Mouse (Mus musculus): ENCODE measurements around the gene Tlr2. TPM values are rescaled to one million over a fixed set of nuclear protein-coding genes. Genes with fewer than 3 reads are reported as not detected.

The Tlr2 gene
- total and polyA plus RNA-seq, 3 experiments = 0.05 TPM; not detected in 2

DNA sequence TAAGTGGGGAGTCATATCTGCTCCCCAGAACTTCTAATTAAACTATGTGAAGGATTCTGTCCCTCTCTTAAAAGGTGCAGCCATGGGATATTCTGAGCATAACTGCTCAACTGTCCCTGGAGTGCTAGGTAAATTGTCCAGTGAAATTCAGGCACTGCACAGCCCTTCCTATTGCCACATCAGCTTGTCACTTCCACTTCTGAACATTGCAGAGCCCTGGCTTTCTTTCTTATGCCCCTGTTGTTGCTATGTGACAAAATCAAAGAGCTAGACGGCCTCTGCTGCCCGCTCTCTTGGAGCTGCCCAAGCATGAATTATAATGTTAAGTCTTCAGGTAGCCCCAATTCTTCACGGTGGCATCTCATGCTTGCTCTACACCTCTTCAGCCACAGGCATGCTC lies 17.5 kb upstream of the Tlr2 start:
- no peaks in the 10 kb centered on the region for H3K36me3 ChIP-seq (replicated peaks)
- H3K9me3 ChIP-seq (replicated peaks) = no peaks in the 10 kb centered on the region
- H3K4me1 ChIP-seq (ENCODE audit: insufficient read depth, low read depth, low read length) = no peaks in the 10 kb centered on the region
- TF ChIP-seq POLR2AphosphoS5 (IDR thresholded peaks at IDR 0.05; ENCODE audit: insufficient replicate concordance, low read depth, low read length) (no peak), TAL1 (conservative IDR thresholded peaks at IDR 0.05; ENCODE audit: low read depth, low read length) (no peak)
- H3K4me3 ChIP-seq (ENCODE audit: low read depth, low read length) = no peak overlapping the region
- ATAC-seq (ENCODE audit: extremely low read depth, insufficient number of reproducible peaks, low FRiP score, poor library complexity, severe bottlenecking) (no peak), DNase-seq (ENCODE audit: low spot score) (no peak)
- H3K27me3 ChIP-seq (ENCODE audit: insufficient read depth, low read length) = 0 out of 2 replicates have a peak, but pooled peaks cover 2% of the 10 kb centered on the region

DNA sequence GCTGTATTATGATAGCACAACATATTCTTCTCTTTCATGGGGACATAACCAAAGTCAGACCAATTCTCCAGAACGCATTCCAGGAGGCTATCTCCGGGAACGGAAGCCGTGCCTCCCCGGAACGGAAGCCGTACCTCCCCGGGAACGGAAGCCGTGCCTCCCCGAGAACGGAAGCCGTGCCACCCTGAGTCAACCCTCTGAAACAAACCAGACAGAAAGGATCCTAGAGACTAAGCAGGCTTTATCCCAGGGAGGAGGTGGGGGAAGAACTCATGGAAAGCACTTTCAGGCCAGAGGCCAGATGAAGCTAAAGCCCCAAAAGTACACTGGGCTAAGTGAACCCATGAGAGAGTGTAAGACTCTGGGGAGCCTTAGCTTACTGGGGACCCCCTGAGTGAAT lies 16.1 kb upstream of the Tlr2 start:
- TF ChIP-seq GATA2 (IDR thresholded peaks at IDR 0.05; ENCODE audit: borderline replicate concordance, low read depth, low read length) (no peak), CTCF (IDR thresholded peaks at IDR 0.05; ENCODE audit: low read depth, low read length) (no peak), TAL1 (conservative IDR thresholded peaks at IDR 0.05; ENCODE audit: low read depth, low read length) (no peak), GATA1 (IDR thresholded peaks at IDR 0.05; ENCODE audit: borderline replicate concordance, low read length) (no peak), POLR2AphosphoS5 (IDR thresholded peaks at IDR 0.05; ENCODE audit: insufficient replicate concordance, low read depth, low read length) (no peak)
- H3K27me3 ChIP-seq (ENCODE audit: insufficient read depth, low read length) = no peaks in the 10 kb centered on the region
- no peaks in the 10 kb centered on the region for H3K36me3 ChIP-seq (replicated peaks)
- H3K4me1 ChIP-seq (ENCODE audit: insufficient read depth, low read depth, low read length) = no peaks in the 10 kb centered on the region
- ATAC-seq (ENCODE audit: extremely low read depth, insufficient number of reproducible peaks, low FRiP score, poor library complexity, severe bottlenecking) (no peak), DNase-seq (ENCODE audit: low spot score) (no peak)
- H3K9me3 ChIP-seq (replicated peaks) = no peaks in the 10 kb centered on the region
- H3K4me3 ChIP-seq (ENCODE audit: low read depth, low read length) = no peak overlapping the region

DNA sequence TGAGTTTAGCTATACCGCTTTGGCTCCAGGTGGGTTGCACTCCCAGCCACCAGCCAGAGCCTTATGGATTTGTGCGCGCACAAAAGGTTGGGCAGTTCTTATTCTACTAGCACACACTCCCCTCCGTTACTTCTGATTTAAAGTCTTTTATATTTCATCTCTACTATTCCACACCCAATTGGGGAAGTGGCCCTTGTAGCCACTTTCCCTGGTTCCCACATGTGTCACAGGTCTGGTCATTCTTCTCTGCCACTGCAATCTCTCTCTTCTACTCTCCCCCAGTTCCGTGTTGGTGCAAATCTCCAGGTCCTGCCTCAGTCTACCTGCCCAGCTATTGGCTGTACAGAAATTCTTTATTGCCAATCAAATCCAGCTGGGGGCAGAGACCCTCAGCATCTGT lies 14.1 kb upstream of the Tlr2 start:
- Histone ChIP-seq H3K36me3 (replicated peaks) (no peaks in the 10 kb centered on the region), H3K9me3 (replicated peaks) (no peaks in the 10 kb centered on the region), H3K4me3 (ENCODE audit: low read depth, low read length) (no peak overlapping the region), H3K4me1 (ENCODE audit: insufficient read depth, low read depth, low read length) (no peaks in the 10 kb centered on the region), H3K27me3 (ENCODE audit: insufficient read depth, low read length) (no peaks in the 10 kb centered on the region)
- DNase-seq (ENCODE audit: low spot score) (no peak), ATAC-seq (ENCODE audit: extremely low read depth, insufficient number of reproducible peaks, low FRiP score, poor library complexity, severe bottlenecking) (no peak)
- TF ChIP-seq GATA1 (IDR thresholded peaks at IDR 0.05; ENCODE audit: borderline replicate concordance, low read length) (no peak), TAL1 (conservative IDR thresholded peaks at IDR 0.05; ENCODE audit: low read depth, low read length) (no peak), POLR2AphosphoS5 (IDR thresholded peaks at IDR 0.05; ENCODE audit: insufficient replicate concordance, low read depth, low read length) (no peak), GATA2 (IDR thresholded peaks at IDR 0.05; ENCODE audit: borderline replicate concordance, low read depth, low read length) (no peak), CTCF (IDR thresholded peaks at IDR 0.05; ENCODE audit: low read depth, low read length) (no peak)

DNA sequence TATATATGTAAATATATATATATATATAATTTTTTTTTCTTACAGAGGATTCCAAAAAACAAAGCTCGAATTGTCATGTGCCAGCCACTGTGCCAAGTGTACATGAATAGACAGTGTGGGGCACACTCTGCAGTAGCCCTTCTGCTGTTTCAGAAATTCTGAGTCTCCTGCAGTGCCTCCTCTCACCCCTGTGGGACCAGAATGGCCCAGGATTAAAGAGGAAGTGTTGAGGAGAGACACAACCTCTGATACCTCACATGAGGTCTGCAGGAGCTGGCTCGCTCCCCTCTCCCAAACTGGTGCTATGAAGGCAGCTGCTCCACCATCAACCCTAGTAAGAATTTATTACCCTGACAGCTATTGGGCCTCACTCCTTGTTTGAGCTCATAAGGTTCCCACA lies 7.8 kb upstream of the Tlr2 start:
- H3K4me1 ChIP-seq (ENCODE audit: insufficient read depth, low read depth, low read length) = no peaks in the 10 kb centered on the region
- no peak for TF ChIP-seq POLR2AphosphoS5 (IDR thresholded peaks at IDR 0.05; ENCODE audit: insufficient replicate concordance, low read depth, low read length)
- TF ChIP-seq CTCF (IDR thresholded peaks at IDR 0.05; ENCODE audit: low read depth, low read length) = no peak
- no peak for TF ChIP-seq TAL1 (conservative IDR thresholded peaks at IDR 0.05; ENCODE audit: low read depth, low read length)
- H3K9me3 ChIP-seq (replicated peaks) = no peaks in the 10 kb centered on the region
- H3K4me3 ChIP-seq (ENCODE audit: low read depth, low read length) = no peak overlapping the region
- H3K36me3 ChIP-seq (replicated peaks) = no peaks in the 10 kb centered on the region
- no peaks in the 10 kb centered on the region for H3K27me3 ChIP-seq (ENCODE audit: insufficient read depth, low read length)
- no peak for ATAC-seq (ENCODE audit: extremely low read depth, insufficient number of reproducible peaks, low FRiP score, poor library complexity, severe bottlenecking)
- DNase-seq (ENCODE audit: low spot score) = no peak

DNA sequence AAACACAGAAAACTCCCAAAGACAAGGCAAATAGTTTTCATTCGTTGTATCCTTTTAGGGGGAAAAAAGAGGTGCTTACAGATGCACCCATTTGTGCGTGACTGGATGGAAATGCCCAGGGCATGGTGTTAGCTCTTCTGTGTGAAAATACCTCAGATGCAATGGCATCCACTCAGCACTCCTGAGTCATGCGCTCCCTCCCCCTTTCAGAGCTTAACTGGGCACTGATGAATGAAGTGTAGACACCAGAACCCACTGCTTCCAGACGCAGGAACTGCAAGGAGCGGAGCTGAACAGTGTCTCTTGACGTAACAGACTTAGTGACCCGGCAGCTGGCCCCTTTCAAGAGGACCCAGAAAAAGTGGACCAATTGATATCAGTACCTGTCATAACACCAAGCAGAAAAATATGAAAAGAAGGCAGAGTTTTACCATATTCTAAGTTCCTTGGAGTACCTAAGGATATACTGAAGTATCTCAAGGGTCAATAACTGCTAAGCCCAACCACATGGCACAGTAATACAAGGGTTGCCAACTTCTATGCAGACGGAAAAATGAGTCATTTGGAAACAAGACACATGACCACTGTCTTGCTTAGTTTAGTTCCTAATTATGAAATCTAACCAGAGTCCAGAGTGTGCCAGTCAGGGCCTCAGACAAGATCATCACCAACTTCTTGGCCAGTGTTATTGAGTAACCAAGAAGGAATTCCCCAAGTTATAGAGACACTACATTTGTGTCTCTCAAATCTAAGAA lies 3.4 kb upstream of the Tlr2 start:
- TF ChIP-seq CTCF (IDR thresholded peaks at IDR 0.05; ENCODE audit: low read depth, low read length) (no peak), POLR2AphosphoS5 (IDR thresholded peaks at IDR 0.05; ENCODE audit: insufficient replicate concordance, low read depth, low read length) (no peak), TAL1 (conservative IDR thresholded peaks at IDR 0.05; ENCODE audit: low read depth, low read length) (no peak), GATA2 (IDR thresholded peaks at IDR 0.05; ENCODE audit: borderline replicate concordance, low read depth, low read length) (no peak), GATA1 (IDR thresholded peaks at IDR 0.05; ENCODE audit: borderline replicate concordance, low read length) (no peak)
- no peak for ATAC-seq (ENCODE audit: extremely low read depth, insufficient number of reproducible peaks, low FRiP score, poor library complexity, severe bottlenecking)
- H3K9me3 ChIP-seq (replicated peaks) = no peaks in the 10 kb centered on the region
- no peaks in the 10 kb centered on the region; the same call in 1 of the 2 replicates for H3K27me3 ChIP-seq (ENCODE audit: insufficient read depth, low read length)
- no peak for DNase-seq (ENCODE audit: low spot score)
- no peaks in the 10 kb centered on the region for H3K4me1 ChIP-seq (ENCODE audit: insufficient read depth, low read depth, low read length)
- H3K4me3 ChIP-seq (ENCODE audit: low read depth, low read length) = no peak overlapping the region
- H3K36me3 ChIP-seq (replicated peaks) = no peaks in the 10 kb centered on the region

DNA sequence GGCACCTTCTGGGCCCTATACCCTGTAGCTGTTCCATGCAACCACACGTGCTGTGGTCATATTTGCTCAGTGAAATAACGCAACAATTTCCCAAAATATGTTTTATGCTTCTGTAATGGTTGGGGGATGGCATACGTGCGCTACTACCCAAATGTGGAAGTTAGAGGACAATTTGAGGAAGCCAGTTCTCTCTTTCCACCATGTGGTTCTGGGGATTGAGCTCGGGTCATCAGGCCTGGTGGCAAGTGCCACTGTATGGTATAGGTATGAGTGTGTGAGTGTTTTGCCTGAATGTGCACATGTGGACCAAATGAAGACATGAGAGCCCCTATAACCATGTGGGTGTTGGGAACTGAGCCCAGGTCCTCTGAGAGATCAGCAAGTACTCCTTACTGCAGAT lies 2.1 kb downstream of the Tlr2 start:
- ATAC-seq (ENCODE audit: extremely low read depth, insufficient number of reproducible peaks, low FRiP score, poor library complexity, severe bottlenecking) = no peak
- no peak for DNase-seq (ENCODE audit: low spot score)
- H3K9me3 ChIP-seq (replicated peaks) = no peaks in the 10 kb centered on the region
- H3K36me3 ChIP-seq (replicated peaks) = no peaks in the 10 kb centered on the region
- H3K4me1 ChIP-seq (ENCODE audit: insufficient read depth, low read depth, low read length) = no peaks in the 10 kb centered on the region
- TF ChIP-seq POLR2AphosphoS5 (IDR thresholded peaks at IDR 0.05; ENCODE audit: insufficient replicate concordance, low read depth, low read length) (no peak), GATA1 (IDR thresholded peaks at IDR 0.05; ENCODE audit: borderline replicate concordance, low read length) (no peak), GATA2 (IDR thresholded peaks at IDR 0.05; ENCODE audit: borderline replicate concordance, low read depth, low read length) (no peak), TAL1 (conservative IDR thresholded peaks at IDR 0.05; ENCODE audit: low read depth, low read length) (no peak), CTCF (IDR thresholded peaks at IDR 0.05; ENCODE audit: low read depth, low read length) (no peak)
- H3K4me3 ChIP-seq (ENCODE audit: low read depth, low read length) = no peak overlapping the region
- no peaks in the 10 kb centered on the region; the same call in 1 of the 2 replicates for H3K27me3 ChIP-seq (ENCODE audit: insufficient read depth, low read length)
